Mouse (Mus musculus) ES-E14 (cell line): ENCODE measurements around the gene Fastkd1.

Experiments
- CHD2 ChIP-seq: IDR thresholded peaks from 2 replicates; pipeline ENCODE4 v1.6.1; 2014; ENCODE audit warnings: mild to moderate bottlenecking, low read depth, low read length, inconsistent platforms
- HCFC1 ChIP-seq: IDR thresholded peaks from 2 replicates; pipeline ENCODE4 v1.6.1; 2012; ENCODE audit warnings: low read length, inconsistent platforms, borderline replicate concordance; ENCODE audit not compliant: insufficient read depth
- MAFK ChIP-seq: IDR thresholded peaks from 2 replicates; pipeline ENCODE4 v1.6.1; 2014; ENCODE audit warnings: mild to moderate bottlenecking, low read depth, low read length, inconsistent platforms; ENCODE audit not compliant: insufficient read depth
- ZC3H11A ChIP-seq: IDR thresholded peaks from 2 replicates; pipeline ENCODE4 v1.6.1; 2012; ENCODE audit warnings: low read depth, mild to moderate bottlenecking, inconsistent platforms, low read length, borderline replicate concordance
- ZNF384 ChIP-seq: IDR thresholded peaks from 2 replicates; pipeline ENCODE4 v1.6.1; 2012; ENCODE audit warnings: low read depth, low read length, inconsistent platforms

- TF ChIP-seq ZNF384 (no peak), HCFC1 (no peak), CHD2 (no peak), ZC3H11A (no peak), MAFK (no peak)
Observed at GRCm38 (mm10) chr2:69644968-69645617, 68.2 kb downstream of the Fastkd1 start.
